Mouse (Mus musculus): Measurements from ENCODE around the gene Emc8. TPM values are rescaled to one million over a fixed set of nuclear protein-coding genes. Genes with fewer than 3 reads are reported as not detected.

Gene Emc8
- polyA plus RNA-seq, 1 experiment from 2014 or later: 106 TPM

- DNase-seq (ENCODE audit: low read depth, low spot score): no peak
- peaks cover 26% of the 10 kb centered on the region for H3K27me3 ChIP-seq
- in situ Hi-C loops (cut with MboI; ENCODE audit: low pct_unique_long_range_greater_than_20kb): loop anchor here (25.0 kb wide), 1 partner anchor 388 kb away; the partner anchor contains the start of gene Foxf1
- ATAC-seq: no peak
- ChIA-PET CTCF (no interaction called here), POLR2A (interaction anchor here (0.7 kb wide), 1 partner anchor 319 kb away, joined by 6 read pairs; no protein-coding TSS in a partner anchor)
- no peak for TF ChIP-seq CTCF (IDR thresholded peaks at IDR 0.05)
These were observed 30.7 kb upstream of the Emc8 start for GRCm38 (mm10) chr8:120699079-120699478.

- in situ Hi-C loops (cut with MboI; ENCODE audit: low pct_unique_long_range_greater_than_20kb): loop anchor here (25.0 kb wide), 1 partner anchor 389 kb away; the partner anchor contains the start of gene Foxf1
- ATAC-seq: no peak
- DNase-seq (ENCODE audit: low read depth, low spot score): no peak
- TF ChIP-seq CTCF (IDR thresholded peaks at IDR 0.05): no peak
- CTCF ChIA-PET: no interaction called here
- POLR2A ChIA-PET: no interaction called here
- H3K27me3 ChIP-seq: peaks cover 25% of the 10 kb centered on the region
These were observed 30.1 kb upstream of the Emc8 start for GRCm38 (mm10) chr8:120698426-120698825.

- ATAC-seq: no peak
- ChIA-PET CTCF (interaction anchor here (1.3 kb wide), 1 partner anchor 19 kb away, joined by 4 read pairs; no protein-coding TSS in a partner anchor), POLR2A (no interaction called here)
- no peak for DNase-seq (ENCODE audit: low read depth, low spot score)
- no peak for TF ChIP-seq CTCF (IDR thresholded peaks at IDR 0.05)
- H3K27me3 ChIP-seq: peaks cover 25% of the 10 kb centered on the region
- in situ Hi-C loops (cut with MboI; ENCODE audit: low pct_unique_long_range_greater_than_20kb): loop anchor here (25.0 kb wide), 1 partner anchor 389 kb away; the partner anchor contains the start of gene Foxf1
These were observed 29.6 kb upstream of the Emc8 start for GRCm38 (mm10) chr8:120697979-120698272.

DNA sequence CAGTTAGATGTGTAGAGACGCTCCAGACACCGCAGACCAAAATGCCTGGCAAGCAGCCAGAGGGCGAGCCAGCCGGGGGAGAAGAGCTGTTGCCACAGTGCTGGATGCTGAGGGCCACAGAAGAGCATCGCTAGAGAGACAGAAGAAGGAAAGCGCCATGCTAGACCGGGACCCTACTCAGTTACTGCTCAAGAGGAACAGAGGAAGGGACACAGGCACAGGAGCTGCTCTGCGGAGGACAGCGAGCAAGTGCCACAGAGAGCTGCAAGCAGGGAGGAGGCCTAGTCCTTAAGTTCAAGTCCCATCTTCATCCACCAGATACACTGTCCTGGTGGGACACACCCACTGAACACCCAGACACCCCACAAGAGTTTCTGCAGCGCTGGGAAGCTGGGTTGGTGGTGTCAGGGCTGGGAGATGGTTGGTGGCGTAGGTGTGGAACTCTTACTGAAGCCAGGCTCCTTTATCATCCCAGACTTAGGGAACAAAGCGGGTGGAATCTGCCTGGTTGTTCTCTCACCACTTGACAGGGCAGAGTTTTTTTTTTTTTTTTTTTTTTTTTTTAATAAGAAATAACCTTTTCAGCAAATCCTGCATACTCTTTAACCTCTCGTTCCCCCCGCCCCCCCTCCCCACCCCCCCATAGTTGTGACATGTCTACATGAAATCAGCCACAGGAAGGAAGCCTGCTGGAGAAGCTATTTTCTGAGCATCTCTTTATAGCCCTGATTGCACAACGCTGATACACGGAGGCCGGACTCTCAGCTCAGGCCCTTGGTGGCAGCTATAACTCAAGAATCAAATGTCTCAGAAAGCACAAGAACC is 29.0 kb upstream of the Emc8 start:
- no peak for TF ChIP-seq CTCF (IDR thresholded peaks at IDR 0.05)
- H3K27me3 ChIP-seq: peaks cover 25% of the 10 kb centered on the region
- ATAC-seq (no peak), DNase-seq (ENCODE audit: low read depth, low spot score) (no peak)
- CTCF ChIA-PET: interaction anchor here (1.3 kb wide), 1 partner anchor 19 kb away, joined by 4 read pairs; no protein-coding TSS in a partner anchor
- POLR2A ChIA-PET: no interaction called here
- in situ Hi-C loops (cut with MboI; ENCODE audit: low pct_unique_long_range_greater_than_20kb): loop anchor here (25.0 kb wide), 1 partner anchor 390 kb away; the partner anchor contains the start of gene Foxf1

DNA sequence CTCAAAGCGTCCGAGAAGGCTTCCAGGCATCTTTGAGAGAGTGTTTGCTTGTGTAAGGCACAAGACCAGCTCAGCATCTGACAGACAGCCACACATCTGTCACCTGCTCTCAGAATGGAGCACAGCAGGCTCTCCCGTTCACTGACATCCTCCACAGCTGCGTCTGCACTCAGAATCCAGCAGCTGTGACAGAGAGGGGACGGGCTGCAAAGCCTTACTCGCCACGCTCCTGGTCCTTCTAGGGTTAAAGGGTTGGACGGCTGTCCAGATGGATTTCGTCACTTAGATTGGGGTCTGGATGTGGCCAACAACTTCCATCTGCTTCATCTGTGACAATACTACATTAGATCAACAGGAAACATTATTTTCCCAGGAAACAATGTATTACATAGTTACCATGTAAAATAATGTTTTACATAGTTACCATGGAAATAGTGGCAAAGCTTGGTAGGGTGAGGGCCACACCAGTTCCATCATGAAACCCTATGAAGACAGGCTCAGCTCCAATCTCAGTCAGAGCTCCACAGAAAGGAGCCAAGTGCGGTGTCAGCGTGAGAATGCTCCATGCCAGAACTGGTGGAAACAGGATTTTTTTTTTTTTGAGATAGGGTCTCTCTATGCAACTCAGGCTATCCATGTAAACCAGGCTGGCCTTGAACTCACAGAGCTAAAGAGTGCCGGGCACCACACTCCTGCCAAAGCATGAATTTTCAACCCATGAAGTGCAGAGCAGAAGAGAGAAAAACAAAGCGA is 28.2 kb upstream of the Emc8 start:
- ChIA-PET POLR2A (no interaction called here), CTCF (interaction anchor here (0.6 to 1.4 kb wide), 3 partner anchors 17 to 104 kb away, joined by 3 to 4 read pairs (median 3); no protein-coding TSS in a partner anchor)
- in situ Hi-C loops (cut with MboI; ENCODE audit: low pct_unique_long_range_greater_than_20kb): loop anchor here (25.0 kb wide), 1 partner anchor 391 kb away; the partner anchor contains the start of gene Foxf1
- DNase-seq (ENCODE audit: low read depth, low spot score): no peak
- no peak for ATAC-seq
- H3K27me3 ChIP-seq: peaks cover 25% of the 10 kb centered on the region
- no peak for TF ChIP-seq CTCF (IDR thresholded peaks at IDR 0.05)

DNA sequence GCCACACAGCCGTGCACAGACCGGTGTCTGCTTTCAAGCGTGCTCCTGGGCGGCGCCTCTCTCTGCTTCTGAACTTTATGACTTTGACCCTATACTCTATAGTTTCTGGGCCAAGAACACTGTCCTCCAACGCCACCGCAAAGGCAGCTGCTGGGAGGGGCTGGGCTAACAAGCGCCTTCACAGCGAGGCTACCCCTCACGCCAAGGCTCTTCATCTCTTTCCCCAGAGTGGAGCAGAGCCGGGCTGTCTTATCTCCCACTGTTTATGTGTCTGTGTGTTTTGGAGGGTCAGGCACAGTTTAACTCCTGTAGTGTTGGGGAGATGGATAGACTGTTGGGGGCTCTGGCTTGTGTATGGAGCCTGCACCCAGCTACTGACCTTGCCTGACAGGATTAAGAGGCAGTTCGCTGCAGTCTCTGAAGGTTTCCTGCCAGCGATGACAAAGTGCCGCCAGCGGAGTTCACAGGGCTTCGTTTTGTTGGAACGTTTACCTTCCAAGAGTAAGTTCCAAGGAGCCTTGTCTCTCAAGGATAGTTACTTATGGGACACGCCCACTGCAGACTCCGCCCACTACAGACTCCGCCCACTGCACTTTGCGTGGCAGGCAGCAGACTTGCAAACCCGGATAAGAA is 25.6 kb upstream of the Emc8 start:
- CTCF ChIA-PET: no interaction called here
- ATAC-seq: no peak
- DNase-seq (ENCODE audit: low read depth, low spot score): no peak
- peaks cover 12% of the 10 kb centered on the region for H3K27me3 ChIP-seq
- POLR2A ChIA-PET: no interaction called here
- no peak for TF ChIP-seq CTCF (IDR thresholded peaks at IDR 0.05)
- in situ Hi-C loops (cut with MboI; ENCODE audit: low pct_unique_long_range_greater_than_20kb): loop anchor here (25.0 kb wide), 1 partner anchor 393 kb away; the partner anchor contains the start of gene Foxf1

DNA sequence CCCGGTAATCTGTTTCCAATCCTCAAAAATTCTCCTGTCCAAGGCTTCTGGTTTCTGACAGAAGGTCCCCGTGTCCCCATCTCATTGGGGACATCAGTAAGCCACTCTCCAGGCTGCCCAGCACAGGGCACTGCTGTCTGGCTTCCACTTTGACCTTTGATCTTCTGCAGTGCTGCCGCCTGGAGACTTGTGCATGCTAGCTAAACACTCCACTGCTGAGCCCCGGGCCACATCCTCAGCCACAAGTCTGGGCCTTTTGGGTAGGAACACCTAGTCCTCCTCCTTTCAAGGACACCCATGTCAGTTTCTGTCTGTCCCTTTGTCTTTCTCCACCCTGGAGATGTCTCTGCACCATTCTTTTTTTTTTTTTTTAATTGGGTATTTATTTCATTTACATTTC is 24.6 kb upstream of the Emc8 start:
- ATAC-seq (no peak), DNase-seq (ENCODE audit: low read depth, low spot score) (no peak)
- CTCF ChIA-PET: no interaction called here
- in situ Hi-C loops (cut with MboI; ENCODE audit: low pct_unique_long_range_greater_than_20kb): loop anchor here (25.0 kb wide), 1 partner anchor 394 kb away; the partner anchor contains the start of gene Foxf1
- POLR2A ChIA-PET: no interaction called here
- H3K27me3 ChIP-seq: peaks cover 5% of the 10 kb centered on the region
- no peak for TF ChIP-seq CTCF (IDR thresholded peaks at IDR 0.05)

GRCm38 (mm10) chr8:120688511-120688910 is 20.1 kb upstream of the Emc8 start:
- DNase-seq (ENCODE audit: low read depth, low spot score): no peak
- peaks cover 4% of the 10 kb centered on the region for H3K27me3 ChIP-seq
- no peak for ATAC-seq
- POLR2A ChIA-PET: no interaction called here
- in situ Hi-C loops (cut with MboI; ENCODE audit: low pct_unique_long_range_greater_than_20kb): loop anchor here (25.0 kb wide), 1 partner anchor 399 kb away; the partner anchor contains the start of gene Foxf1
- no peak for TF ChIP-seq CTCF (IDR thresholded peaks at IDR 0.05)
- CTCF ChIA-PET: no interaction called here

GRCm38 (mm10) chr8:120687786-120688185 is 19.4 kb upstream of the Emc8 start:
- H3K27me3 ChIP-seq: peaks cover 4% of the 10 kb centered on the region
- no peak for DNase-seq (ENCODE audit: low read depth, low spot score)
- ChIA-PET CTCF (no interaction called here), POLR2A (no interaction called here)
- ATAC-seq: no peak
- in situ Hi-C loops (cut with MboI; ENCODE audit: low pct_unique_long_range_greater_than_20kb): loop anchor here (25.0 kb wide), 1 partner anchor 400 kb away; the partner anchor contains the start of gene Foxf1
- TF ChIP-seq CTCF (IDR thresholded peaks at IDR 0.05): no peak

GRCm38 (mm10) chr8:120686576-120686975 is 18.2 kb upstream of the Emc8 start:
- ChIA-PET CTCF (no interaction called here), POLR2A (no interaction called here)
- H3K27me3 ChIP-seq: peaks cover 4% of the 10 kb centered on the region
- TF ChIP-seq CTCF (IDR thresholded peaks at IDR 0.05): no peak
- in situ Hi-C loops (cut with MboI; ENCODE audit: low pct_unique_long_range_greater_than_20kb): loop anchor here (25.0 kb wide), 1 partner anchor 401 kb away; the partner anchor contains the start of gene Foxf1
- DNase-seq (ENCODE audit: low read depth, low spot score) (no peak), ATAC-seq (no peak)

All from Patski (cell line).